Mouse (Mus musculus): ENCODE results near the gene Sugct. TPM values are rescaled to one million over a fixed set of nuclear protein-coding genes. Genes with fewer than 3 reads are reported as not detected.

Gene Sugct
- polyA plus RNA-seq, 1 experiment, result 0.18 TPM

- no peak for TF ChIP-seq POLR2A (IDR thresholded peaks at IDR 0.05; ENCODE audit: low read depth, low read length)
- no peak for TF ChIP-seq CTCF (IDR thresholded peaks at IDR 0.05; ENCODE audit: extremely low read depth, insufficient read depth, insufficient read length, insufficient replicate concordance)
These were observed 397.8 kb downstream of the Sugct start for GRCm38 (mm10) chr13:17297462-17298005.

DNA sequence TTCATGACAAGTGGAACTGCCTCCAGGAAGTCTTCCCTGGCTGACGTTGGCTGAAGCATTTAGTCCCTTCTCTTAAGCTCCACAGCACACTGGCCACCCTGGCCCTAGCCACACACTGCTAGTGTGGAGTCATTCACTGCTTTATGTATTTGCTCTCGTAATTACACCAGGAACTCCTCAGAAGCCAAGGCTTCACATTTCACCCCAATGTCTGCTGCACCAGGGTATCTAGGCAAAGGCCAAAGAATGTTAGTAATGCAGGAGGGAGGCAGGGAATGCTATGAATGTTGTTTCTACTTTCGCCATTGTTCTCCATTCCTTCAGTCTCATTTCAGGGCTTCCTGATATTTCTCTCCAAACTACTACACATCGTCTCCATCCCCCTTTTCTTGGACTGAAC is 398.4 kb downstream of the Sugct start:
- Histone ChIP-seq H3K4me3 (ENCODE audit: extremely low read depth, insufficient read depth, insufficient read length) (no peak overlapping the region), H3K36me3 (ENCODE audit: control insufficient read depth, insufficient read depth, low read length) (no peaks in the 10 kb centered on the region), H3K27me3 (ENCODE audit: control insufficient read depth, insufficient read depth, low read length) (no peaks in the 10 kb centered on the region), H3K27ac (ENCODE audit: insufficient read depth, low read length) (no peak overlapping the region), H3K4me1 (ENCODE audit: control insufficient read depth, insufficient read depth, insufficient read length) (no peaks in the 10 kb centered on the region)
- WGBS, result 67% methylated on average over 4 of the region's 4 CpGs
- no peak for TF ChIP-seq POLR2A (IDR thresholded peaks at IDR 0.05; ENCODE audit: low read depth, low read length)
- no peak for TF ChIP-seq CTCF (IDR thresholded peaks at IDR 0.05; ENCODE audit: extremely low read depth, insufficient read depth, insufficient read length, insufficient replicate concordance)
- no peak for DNase-seq (ENCODE audit: low read depth in 1 of 2, low spot score in 2 of 2)

More at GRCm38 (mm10) chr13:17297462-17298005, 397.8 kb downstream of the Sugct start:
- H3K4me3 ChIP-seq (ENCODE audit: extremely low read depth, insufficient read depth, insufficient read length), result no peak overlapping the region
- no peaks in the 10 kb centered on the region for H3K4me1 ChIP-seq (ENCODE audit: control insufficient read depth, insufficient read depth, insufficient read length)
- no peaks in the 10 kb centered on the region for H3K36me3 ChIP-seq (ENCODE audit: control insufficient read depth, insufficient read depth, low read length)
- 76% methylated on average over 1 of the region's 1 CpGs for WGBS
- no peak for DNase-seq (ENCODE audit: low read depth in 1 of 2, low spot score in 2 of 2)
- H3K27me3 ChIP-seq (ENCODE audit: control insufficient read depth, insufficient read depth, low read length), result no peaks in the 10 kb centered on the region
- no peak overlapping the region for H3K27ac ChIP-seq (ENCODE audit: insufficient read depth, low read length)

GRCm38 (mm10) chr13:17296460-17296859 is 398.9 kb downstream of the Sugct start:
- Histone ChIP-seq H3K4me3 (ENCODE audit: extremely low read depth, insufficient read depth, insufficient read length) (no peak overlapping the region), H3K36me3 (ENCODE audit: control insufficient read depth, insufficient read depth, low read length) (no peaks in the 10 kb centered on the region), H3K27ac (ENCODE audit: insufficient read depth, low read length) (no peak overlapping the region), H3K4me1 (ENCODE audit: control insufficient read depth, insufficient read depth, insufficient read length) (no peaks in the 10 kb centered on the region), H3K27me3 (ENCODE audit: control insufficient read depth, insufficient read depth, low read length) (no peaks in the 10 kb centered on the region)
- WGBS, result 73% methylated on average over 3 of the region's 3 CpGs
- TF ChIP-seq POLR2A (IDR thresholded peaks at IDR 0.05; ENCODE audit: low read depth, low read length), result no peak
- TF ChIP-seq CTCF (IDR thresholded peaks at IDR 0.05; ENCODE audit: extremely low read depth, insufficient read depth, insufficient read length, insufficient replicate concordance), result no peak
- no peak for DNase-seq (ENCODE audit: low read depth in 1 of 2, low spot score in 2 of 2)

DNA sequence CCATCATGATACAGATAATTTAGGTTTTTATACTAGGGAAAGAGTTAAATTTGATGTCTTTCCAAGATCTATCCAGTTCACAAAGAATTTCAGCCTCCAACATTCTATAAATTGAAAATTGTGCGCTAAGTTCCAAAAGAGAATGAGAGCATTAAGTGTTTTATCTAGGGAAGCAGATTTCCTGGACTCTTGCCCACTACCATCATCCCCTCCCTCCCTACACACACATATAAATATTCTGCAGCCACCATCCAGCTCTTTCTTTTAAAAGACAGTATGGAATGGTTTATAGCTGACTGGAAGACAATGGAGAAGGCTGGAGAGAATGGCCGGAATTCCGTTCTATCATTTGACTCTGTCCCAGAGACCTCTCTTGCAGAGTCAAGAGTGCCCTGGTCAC is 404.3 kb downstream of the Sugct start:
- H3K27me3 ChIP-seq (ENCODE audit: control insufficient read depth, insufficient read depth, low read length), result no peaks in the 10 kb centered on the region
- no peak overlapping the region for H3K4me3 ChIP-seq (ENCODE audit: extremely low read depth, insufficient read depth, insufficient read length)
- no peaks in the 10 kb centered on the region for H3K36me3 ChIP-seq (ENCODE audit: control insufficient read depth, insufficient read depth, low read length)
- DNase-seq (ENCODE audit: low read depth in 1 of 2, low spot score in 2 of 2), result no peak
- no peak overlapping the region for H3K27ac ChIP-seq (ENCODE audit: insufficient read depth, low read length)
- WGBS, result 94% methylated on average over 3 of the region's 3 CpGs
- TF ChIP-seq POLR2A (IDR thresholded peaks at IDR 0.05; ENCODE audit: low read depth, low read length) (no peak), CTCF (IDR thresholded peaks at IDR 0.05; ENCODE audit: extremely low read depth, insufficient read depth, insufficient read length, insufficient replicate concordance) (no peak)
- no peaks in the 10 kb centered on the region for H3K4me1 ChIP-seq (ENCODE audit: control insufficient read depth, insufficient read depth, insufficient read length)

DNA sequence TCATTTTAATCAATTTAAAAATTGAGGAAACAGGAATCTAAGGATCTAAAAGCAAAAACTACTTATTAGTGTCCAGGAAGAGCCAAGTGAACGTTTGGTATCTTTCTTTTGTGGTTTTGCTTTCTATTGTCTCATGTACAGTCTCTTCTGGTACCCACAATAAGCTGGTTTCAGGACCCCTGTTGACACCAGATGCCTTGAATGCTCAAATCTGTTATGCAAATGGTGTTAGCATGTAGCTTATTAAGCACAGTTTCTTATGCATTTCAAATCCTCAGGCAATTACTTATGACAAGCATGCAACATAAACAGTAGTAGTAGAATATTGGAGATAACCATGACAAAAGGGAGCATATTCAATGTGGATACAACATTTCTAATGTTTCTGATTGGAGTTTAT is 407.0 kb downstream of the Sugct start:
- no peaks in the 10 kb centered on the region for H3K4me1 ChIP-seq (ENCODE audit: control insufficient read depth, insufficient read depth, insufficient read length)
- DNase-seq (ENCODE audit: low read depth in 1 of 2, low spot score in 2 of 2), result no peak
- no peak overlapping the region for H3K4me3 ChIP-seq (ENCODE audit: extremely low read depth, insufficient read depth, insufficient read length)
- no peak for TF ChIP-seq CTCF (IDR thresholded peaks at IDR 0.05; ENCODE audit: extremely low read depth, insufficient read depth, insufficient read length, insufficient replicate concordance)
- no peak for TF ChIP-seq POLR2A (IDR thresholded peaks at IDR 0.05; ENCODE audit: low read depth, low read length)
- 23% methylated on average over 1 of the region's 1 CpGs for WGBS
- H3K27ac ChIP-seq (ENCODE audit: insufficient read depth, low read length), result no peak overlapping the region
- H3K27me3 ChIP-seq (ENCODE audit: control insufficient read depth, insufficient read depth, low read length), result no peaks in the 10 kb centered on the region
- H3K36me3 ChIP-seq (ENCODE audit: control insufficient read depth, insufficient read depth, low read length), result no peaks in the 10 kb centered on the region

- Histone ChIP-seq H3K4me1 (ENCODE audit: control insufficient read depth, insufficient read depth, insufficient read length) (no peaks in the 10 kb centered on the region), H3K36me3 (ENCODE audit: control insufficient read depth, insufficient read depth, low read length) (no peaks in the 10 kb centered on the region), H3K4me3 (ENCODE audit: extremely low read depth, insufficient read depth, insufficient read length) (no peak overlapping the region), H3K27ac (ENCODE audit: insufficient read depth, low read length) (no peak overlapping the region), H3K27me3 (ENCODE audit: control insufficient read depth, insufficient read depth, low read length) (no peaks in the 10 kb centered on the region)
- DNase-seq (ENCODE audit: low read depth in 1 of 2, low spot score in 2 of 2), result no peak
- 75% methylated on average over 3 of the region's 3 CpGs for WGBS
- no peak for TF ChIP-seq POLR2A (IDR thresholded peaks at IDR 0.05; ENCODE audit: low read depth, low read length)
- no peak for TF ChIP-seq CTCF (IDR thresholded peaks at IDR 0.05; ENCODE audit: extremely low read depth, insufficient read depth, insufficient read length, insufficient replicate concordance)
These were observed 449.4 kb downstream of the Sugct start for GRCm38 (mm10) chr13:17245936-17246335.

DNA sequence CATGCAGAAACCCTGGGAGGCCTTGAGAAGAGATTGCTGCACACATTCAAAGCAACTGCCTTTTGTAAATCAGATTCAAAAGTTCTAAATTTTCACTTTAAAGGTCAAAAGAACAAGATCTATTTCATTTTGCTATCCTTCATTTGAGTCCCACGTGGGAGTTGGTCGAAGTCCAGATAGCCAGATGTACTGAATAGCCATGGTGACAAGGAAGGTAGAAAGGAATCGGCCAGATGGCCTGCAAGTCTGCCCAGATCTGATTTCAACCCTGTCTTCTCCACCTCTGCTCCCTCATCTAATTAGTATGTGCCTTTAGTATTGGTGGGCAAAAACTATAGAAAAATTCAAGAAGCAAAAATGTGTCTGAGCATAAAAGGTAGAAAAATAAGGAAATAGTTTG is 478.8 kb downstream of the Sugct start:
- WGBS, result 71% methylated on average over 3 of the region's 3 CpGs
- no peak overlapping the region for H3K4me3 ChIP-seq (ENCODE audit: extremely low read depth, insufficient read depth, insufficient read length)
- H3K27ac ChIP-seq (ENCODE audit: insufficient read depth, low read length), result no peak overlapping the region
- no peak for TF ChIP-seq POLR2A (IDR thresholded peaks at IDR 0.05; ENCODE audit: low read depth, low read length)
- no peak for TF ChIP-seq CTCF (IDR thresholded peaks at IDR 0.05; ENCODE audit: extremely low read depth, insufficient read depth, insufficient read length, insufficient replicate concordance)
- DNase-seq (ENCODE audit: low read depth in 1 of 2, low spot score in 2 of 2), result no peak
- H3K4me1 ChIP-seq (ENCODE audit: control insufficient read depth, insufficient read depth, insufficient read length), result no peaks in the 10 kb centered on the region
- H3K36me3 ChIP-seq (ENCODE audit: control insufficient read depth, insufficient read depth, low read length), result no peaks in the 10 kb centered on the region
- H3K27me3 ChIP-seq (ENCODE audit: control insufficient read depth, insufficient read depth, low read length), result no peaks in the 10 kb centered on the region

Measured in spleen, adult 2 months (tissue).